Mouse (Mus musculus): Measurements from ENCODE around the gene Dgkg.

GRCm38 (mm10) chr16:22629900-22630299, 27.1 kb downstream of the Dgkg start:
- TF ChIP-seq CTCF (IDR thresholded peaks at IDR 0.05; ENCODE audit: low read depth), result no peak
- no peak for TF ChIP-seq EP300 (IDR thresholded peaks at IDR 0.05; ENCODE audit: low read depth)

All from heart, postnatal 0 days (tissue).